Mouse (Mus musculus) MEL (cell line): ENCODE results near the gene Lect2. TPM values are rescaled to one million over a fixed set of nuclear protein-coding genes. Genes with fewer than 3 reads are reported as not detected.

Source experiments
- DNase-seq: peaks from one replicate; pipeline ENCODE4 v3.0.0; 2011; ENCODE audit warnings: low read depth, low spot score
- H3K27ac ChIP-seq: 2 replicates; pipeline ENCODE4 v1.5.1; 2012; ENCODE audit warnings: low read depth, mild to moderate bottlenecking, control low read depth, low read length, moderate library complexity; ENCODE audit not compliant: control insufficient read depth
- H3K27me3 ChIP-seq, 2 experiments: fragments of 150-350 bp in 1 of 2; sonication (generic) in 1 of 2; 2 replicates each; pipeline ENCODE4 v1.6.1; 2012; ENCODE audit warnings: low read length in 2 of 2, mild to moderate bottlenecking in 2 of 2, improper control_type of control experiment in 1 of 2, moderate library complexity in 1 of 2; ENCODE audit not compliant: insufficient read depth in 2 of 2, control insufficient read depth in 1 of 2
- H3K36me3 ChIP-seq, 2 experiments: 2 replicates each; pipeline ENCODE4 v1.6.1; 2012 to 2014; ENCODE audit warnings: low read length in 2 of 2, improper control_type of control experiment in 1 of 2, inconsistent platforms in 1 of 2, mild to moderate bottlenecking in 1 of 2; ENCODE audit not compliant: insufficient read depth in 2 of 2, control insufficient read depth in 1 of 2
- H3K4me1 ChIP-seq, 2 experiments: fragments of 150-350 bp in 1 of 2; sonication (generic) in 1 of 2; 2 replicates each; pipeline ENCODE4 v1.6.1; 2012; ENCODE audit warnings: low read length in 2 of 2, improper control_type of control experiment in 1 of 2, mild to moderate bottlenecking in 1 of 2; ENCODE audit not compliant: insufficient read depth in 2 of 2, control insufficient read depth in 1 of 2
- H3K4me3 ChIP-seq, 2 experiments: fragments of 150-350 bp in 1 of 2; sonication (generic) in 1 of 2; 2 replicates each; pipeline ENCODE4 v1.5.1; 2012; ENCODE audit warnings: low read depth in 2 of 2, low read length in 2 of 2, mild to moderate bottlenecking in 2 of 2, moderate library complexity in 2 of 2, control low read depth in 1 of 2, improper control_type of control experiment in 1 of 2; ENCODE audit not compliant: control insufficient read depth in 1 of 2, insufficient read depth in 1 of 2
- H3K79me2 ChIP-seq: 2 replicates; pipeline ENCODE4 v1.6.1; 2012; ENCODE audit warnings: mild to moderate bottlenecking, low read length, moderate library complexity; ENCODE audit not compliant: control insufficient read depth, poor library complexity, insufficient read depth
- H3K9ac ChIP-seq: 2 replicates; pipeline ENCODE4 v1.6.1; 2012; ENCODE audit warnings: low read depth, mild to moderate bottlenecking, control low read depth, low read length, moderate library complexity; ENCODE audit not compliant: control insufficient read depth, poor library complexity, severe bottlenecking
- H3K9me3 ChIP-seq: fragments of 150-350 bp; sonication (generic); replicated peaks from 2 replicates; pipeline ENCODE4 v1.6.1; 2012; ENCODE audit warnings: mild to moderate bottlenecking, low read length, improper control_type of control experiment, moderate library complexity; ENCODE audit not compliant: insufficient read depth
- CHD1 ChIP-seq: IDR thresholded peaks from 2 replicates; pipeline ENCODE4 v1.6.1; 2012; ENCODE audit warnings: low read depth, mild to moderate bottlenecking, inconsistent platforms, low read length, improper control_type of control experiment
- CHD2 ChIP-seq: IDR thresholded peaks from 2 replicates; pipeline ENCODE4 v1.6.1; 2011; ENCODE audit warnings: low read length, improper control_type of control experiment
- ELF1 ChIP-seq: IDR thresholded peaks from 2 replicates; pipeline ENCODE4 v1.6.1; 2014; ENCODE audit warnings: low read depth, mild to moderate bottlenecking, inconsistent platforms, low read length, improper control_type of control experiment, moderate library complexity
- EP300 ChIP-seq, 2 experiments: IDR thresholded peaks; 2 replicates each; pipeline ENCODE4 v1.6.1; 2011; ENCODE audit warnings: improper control_type of control experiment in 2 of 2, low read length in 2 of 2, low read depth in 1 of 2, mild to moderate bottlenecking in 1 of 2
- ETS1 ChIP-seq: IDR thresholded peaks from 2 replicates; pipeline ENCODE4 v1.6.1; 2012; ENCODE audit warnings: low read depth, mild to moderate bottlenecking, inconsistent platforms, low read length, improper control_type of control experiment, moderate library complexity
- GATA1 ChIP-seq: IDR thresholded peaks from 2 replicates; pipeline ENCODE4 v1.6.1; 2011; ENCODE audit warnings: low read depth, low read length, improper control_type of control experiment
- HCFC1 ChIP-seq: IDR thresholded peaks from 2 replicates; pipeline ENCODE4 v1.6.1; 2012; ENCODE audit warnings: low read depth, mild to moderate bottlenecking, inconsistent platforms, low read length, improper control_type of control experiment, moderate library complexity
- MAZ ChIP-seq: IDR thresholded peaks from 2 replicates; pipeline ENCODE4 v1.6.1; 2012; ENCODE audit warnings: low read depth, mild to moderate bottlenecking, inconsistent platforms, low read length, improper control_type of control experiment
- MXI1 ChIP-seq: IDR thresholded peaks from 2 replicates; pipeline ENCODE4 v1.6.1; 2011; ENCODE audit warnings: mild to moderate bottlenecking, low read depth, low read length, improper control_type of control experiment
- MYB ChIP-seq: IDR thresholded peaks from 2 replicates; pipeline ENCODE4 v1.6.1; 2011; ENCODE audit warnings: mild to moderate bottlenecking, low read depth, low read length, improper control_type of control experiment
- POLR2AphosphoS2 ChIP-seq: IDR thresholded peaks from 2 replicates; pipeline ENCODE4 v1.6.1; 2011; ENCODE audit warnings: low read length, improper control_type of control experiment
- POLR2AphosphoS5 ChIP-seq: IDR thresholded peaks from 2 replicates; pipeline ENCODE4 v1.6.1; 2012; ENCODE audit warnings: low read depth, borderline replicate concordance, mild to moderate bottlenecking, inconsistent platforms, low read length, moderate library complexity, mixed read lengths
- RAD21 ChIP-seq: IDR thresholded peaks from 2 replicates; pipeline ENCODE4 v1.6.1; 2011; ENCODE audit warnings: mild to moderate bottlenecking, low read depth, low read length, improper control_type of control experiment
- RCOR1 ChIP-seq: IDR thresholded peaks from 2 replicates; pipeline ENCODE4 v1.6.1; 2012; ENCODE audit warnings: low read depth, mild to moderate bottlenecking, inconsistent platforms, low read length, improper control_type of control experiment
- SMC3 ChIP-seq: IDR thresholded peaks from 2 replicates; pipeline ENCODE4 v1.6.1; 2011; ENCODE audit warnings: low read depth, low read length, improper control_type of control experiment
- TAL1 ChIP-seq: IDR thresholded peaks from 2 replicates; pipeline ENCODE4 v1.6.1; 2012; ENCODE audit warnings: mild to moderate bottlenecking, inconsistent platforms, low read length, moderate library complexity, mixed read lengths
- TBP ChIP-seq: IDR thresholded peaks from 2 replicates; pipeline ENCODE4 v1.8.0; 2011; ENCODE audit warnings: low read depth, low read length, improper control_type of control experiment
- UBTF ChIP-seq: IDR thresholded peaks from 2 replicates; pipeline ENCODE4 v1.6.1; 2012; ENCODE audit warnings: low read depth, mild to moderate bottlenecking, inconsistent platforms, low read length, improper control_type of control experiment, moderate library complexity, borderline replicate concordance; ENCODE audit not compliant: insufficient read depth
- USF1 ChIP-seq: IDR thresholded peaks from 2 replicates; pipeline ENCODE4 v1.6.1; 2014; ENCODE audit warnings: low read depth, mild to moderate bottlenecking, inconsistent platforms, low read length, improper control_type of control experiment, moderate library complexity
- ZMIZ1 ChIP-seq: IDR thresholded peaks from 2 replicates; pipeline ENCODE4 v1.6.1; 2012; ENCODE audit warnings: low read depth, mild to moderate bottlenecking, inconsistent platforms, low read length, improper control_type of control experiment, moderate library complexity
- polyA plus RNA-seq, 2 experiments: library from polyadenylated mRNA; stranded (reverse) in 1 of 2; unstranded in 1 of 2; fragments of >175 nt in 1 of 2; fragments of >200 nt in 1 of 2; gene quantifications; 2 replicates each; pipeline versions ENCODE4 v1.2.1 to v1.2.4; 2012; ENCODE audit warnings: low replicate concordance in 2 of 2, low read depth in 1 of 2; ENCODE audit not compliant: insufficient read length in 2 of 2, insufficient read depth in 1 of 2, missing spikeins in 1 of 2
- total RNA-seq: library from RNA; depleted of rRNA; stranded (reverse); fragments of 300-350 nt; gene quantifications from 2 replicates; pipeline ENCODE4 v1.2.3, GENCODE M21; 2012

Lect2 gene
- total and polyA plus RNA-seq, 3 experiments = not detected

DNA sequence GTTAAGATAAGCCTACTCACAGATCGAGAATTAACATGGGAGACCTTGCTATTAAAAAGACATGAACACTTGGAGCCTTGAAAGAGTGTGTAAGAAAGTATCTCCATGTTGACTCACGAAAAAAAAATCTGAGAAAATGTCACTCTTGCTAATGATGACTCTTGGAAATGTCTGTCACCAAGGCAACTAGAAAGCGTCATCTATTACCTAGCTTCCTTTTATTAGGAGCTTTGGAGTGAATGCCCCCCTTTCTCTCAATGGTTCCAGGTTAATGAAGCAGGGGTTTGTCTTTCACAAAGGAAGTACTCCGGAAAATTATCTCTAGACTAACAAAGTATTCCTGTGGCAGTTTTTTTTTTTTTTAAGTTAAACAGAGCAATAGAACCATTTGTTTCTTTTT, 32.0 kb downstream of the Lect2 start:
- H3K9me3 ChIP-seq = no peaks in the 10 kb centered on the region
- no peaks in the 10 kb centered on the region for H3K36me3 ChIP-seq
- no peaks in the 10 kb centered on the region for H3K79me2 ChIP-seq
- no peak overlapping the region for H3K9ac ChIP-seq
- no peak for DNase-seq
- no peak overlapping the region for H3K4me3 ChIP-seq
- no peaks in the 10 kb centered on the region for H3K4me1 ChIP-seq
- no peaks in the 10 kb centered on the region for H3K27me3 ChIP-seq
- no peak overlapping the region for H3K27ac ChIP-seq
- TF ChIP-seq ZMIZ1 (no peak), MXI1 (no peak)

DNA sequence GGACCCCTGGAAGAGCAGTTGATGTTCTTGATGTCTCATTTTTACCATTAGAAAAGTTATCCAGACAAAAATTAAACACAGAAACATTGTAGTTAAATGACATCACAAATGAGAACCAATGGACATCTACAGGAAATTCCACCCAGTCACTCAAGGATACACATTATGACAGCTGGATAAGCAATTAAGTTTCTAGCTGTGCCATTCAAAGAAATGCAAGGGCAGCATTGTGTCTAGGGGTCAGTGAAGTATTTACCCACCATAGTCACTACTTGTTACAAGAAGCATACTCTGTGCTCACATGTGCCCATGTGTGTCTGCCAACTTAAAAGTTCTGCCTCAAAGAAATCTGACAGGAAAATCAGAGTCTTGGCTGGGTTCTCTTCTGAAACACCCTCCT, 34.7 kb downstream of the Lect2 start:
- H3K9me3 ChIP-seq = no peaks in the 10 kb centered on the region
- no peaks in the 10 kb centered on the region for H3K36me3 ChIP-seq
- TF ChIP-seq UBTF = no peak
- no peak for TF ChIP-seq SMC3
- TF ChIP-seq ELF1 = no peak
- TF ChIP-seq MAZ = no peak
- TF ChIP-seq TBP = no peak
- TF ChIP-seq MYB = no peak
- no peak for TF ChIP-seq CHD1
- no peak for TF ChIP-seq HCFC1
- TF ChIP-seq RAD21 = no peak
- no peak for TF ChIP-seq CHD2
- no peak for TF ChIP-seq USF1
- no peak for TF ChIP-seq POLR2AphosphoS5
- TF ChIP-seq ETS1 = no peak
- TF ChIP-seq GATA1 = no peak
- no peak for TF ChIP-seq TAL1
- TF ChIP-seq EP300 (IDR thresholded peaks at IDR 0.05; ENCODE audit: low read depth in 1 of 2, low read length in 2 of 2) = no peak
- TF ChIP-seq POLR2AphosphoS2 = no peak
- no peak for TF ChIP-seq RCOR1
- H3K9ac ChIP-seq = no peak overlapping the region
- H3K79me2 ChIP-seq = no peaks in the 10 kb centered on the region
- no peak overlapping the region for H3K27ac ChIP-seq
- no peaks in the 10 kb centered on the region for H3K4me1 ChIP-seq
- no peak for DNase-seq
- no peak overlapping the region for H3K4me3 ChIP-seq
- no peaks in the 10 kb centered on the region for H3K27me3 ChIP-seq
